Mouse (Mus musculus) liver, adult 2 months (tissue): ENCODE results near the gene Gm5930.
"Not testable (repeated sequence)": the region's sequence is repeated elsewhere in the genome, so short reads cannot be mapped to it uniquely, and the experiment has no call there.

Experiments used
- CTCF ChIP-seq: fragments of 200-500 bp; IDR thresholded peaks from 2 replicates; pipeline ENCODE4 v1.5.1; 2011; ENCODE audit warnings: low read depth, low read length, control low read depth
- POLR2A ChIP-seq: fragments of 200-500 bp; IDR thresholded peaks from 2 replicates; pipeline ENCODE4 v1.6.1; 2011; ENCODE audit warnings: low read length, control low read depth; ENCODE audit not compliant: insufficient read depth; ENCODE audit errors: extremely low read depth

GRCm38 (mm10) chr14:44384233-44384632 lies 45.8 kb upstream of the Gm5930 start:
- TF ChIP-seq POLR2A, CTCF: not testable (repeated sequence)
